ENCODE assay signal across 8 mouse cellular contexts in the genomic region with DNA sequence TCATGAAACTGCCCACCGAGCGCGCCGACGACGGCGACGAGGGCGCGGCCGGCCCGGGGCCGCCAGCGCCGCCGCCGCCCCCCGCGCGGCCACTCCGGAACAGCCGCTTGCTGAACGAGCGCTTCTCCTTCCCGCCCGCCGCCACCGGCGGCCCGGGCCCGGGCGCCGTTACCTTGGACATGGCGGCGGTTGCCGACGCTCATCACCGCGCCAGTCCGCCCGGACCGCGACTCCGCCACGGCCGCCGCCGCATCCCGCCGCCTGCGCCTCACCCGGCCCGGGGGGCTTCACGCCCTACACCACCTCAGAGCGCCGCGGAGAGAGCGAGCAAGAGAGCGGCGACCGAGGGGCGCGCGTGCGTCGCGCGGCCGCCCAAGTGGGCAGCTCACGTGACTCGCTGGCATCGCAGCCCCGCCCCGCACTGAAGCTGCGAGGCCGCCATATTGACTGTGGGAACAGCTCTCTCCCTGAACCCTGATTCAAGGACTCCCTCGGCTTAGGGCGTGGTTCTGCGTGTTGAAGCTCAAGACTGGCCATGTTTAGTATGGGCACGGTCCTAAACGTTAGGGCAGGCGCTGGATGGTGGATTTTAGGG. TPM values are rescaled to one million over a fixed set of nuclear protein-coding genes. Genes with fewer than 3 reads are reported as not detected.
A peak's percentile ranks its signal among the peaks of the same experiment; 100 is the strongest.
DNase-seq lines count a peak whose midpoint lies in the region; ATAC-seq lines count a peak whose summit lies in the region.

Gene Usp31 (minus strand): TSS at position 181 of the 595 bp plus-strand sequence.

- 0% methylated on average over 25 of the region's 82 CpGs for WGBS in hindbrain, embryonic 16.5 days
- under 1% methylated on average over 68 of the region's 82 CpGs for WGBS in macrophage (ENCODE audit: missing documents)

- peak within 1 kb of the TSS; percentile 97 for H3K27ac ChIP-seq in hindbrain, embryonic 16.5 days (ENCODE audit: low read depth, low read length)
- H3K27ac ChIP-seq in macrophage = no peak within 1 kb of the TSS

- peaks cover 43% of the 10 kb centered on the region for H3K79me2 ChIP-seq in macrophage (ENCODE audit: inconsistent target)

- H3K27me3 ChIP-seq in hindbrain, embryonic 16.5 days (replicated peaks; ENCODE audit: control insufficient read depth, insufficient read depth, low read length) = no peaks in the 10 kb centered on the region

- peak; percentile 100 for ATAC-seq in hindbrain, embryonic 16.5 days

- no peaks in the 10 kb centered on the region for H3K9me3 ChIP-seq in hindbrain, embryonic 16.5 days (ENCODE audit: control insufficient read depth, low read length)

- peaks cover 26% of the 10 kb centered on the region for H3K4me1 ChIP-seq in hindbrain, embryonic 16.5 days (ENCODE audit: control insufficient read depth, insufficient read depth, low read depth, low read length)

- H3K4me3 ChIP-seq in hindbrain, embryonic 16.5 days (ENCODE audit: low read length) = peak within 1 kb of the TSS; percentile 95
- H3K4me3 ChIP-seq in macrophage (ENCODE audit: inconsistent target) = peak within 1 kb of the TSS; percentile 38

- peak within 1 kb of the TSS; percentile 82 for H3K9ac ChIP-seq in hindbrain, embryonic 16.5 days (ENCODE audit: low read depth, low read length)

- H3K4me2 ChIP-seq in hindbrain, embryonic 16.5 days (ENCODE audit: low read length) = peak within 1 kb of the TSS; percentile 88

- no peaks in the 10 kb centered on the region for H3K36me3 ChIP-seq in hindbrain, embryonic 16.5 days (ENCODE audit: control insufficient read depth, insufficient read depth, low read length)
- no peaks in the 10 kb centered on the region for H3K36me3 ChIP-seq in macrophage (ENCODE audit: inconsistent target)

- DNase-seq in WW6 (ENCODE audit: low read depth, low spot score) = peak; percentile 83
- DNase-seq in cerebellum, postnatal 4 days (ENCODE audit: low spot score in 2 of 2) = peak; percentile 77 to 91
- peak; percentile 95 for DNase-seq in gastrocnemius, adult 18-20 months (ENCODE audit: low spot score)
- DNase-seq in left cerebral cortex, adult 18-20 months (ENCODE audit: low spot score in 2 of 2) = peak; percentile 93 to 96
- DNase-seq in right cerebral cortex, adult 18-20 months = peak; percentile 97
- peak; percentile 63 for DNase-seq in urinary bladder, postnatal 10 days (ENCODE audit: low spot score)

RNA-seq across cellular contexts. Expression of gene Usp31, which starts in this region (rescaled TPM):
- 1 to 10 TPM; 6.4 to 7.2 TPM for total RNA-seq in gastrocnemius, adult 18-20 months (2021)
- 3.0 and 3.4 TPM in 2 replicates for polyA plus RNA-seq in hindbrain, embryonic 16.5 days (2015; fragmentation: Nextera tagmentation; extraction: Ambion mirVana)
- 10 to 100 TPM; 73.2 to 75.9 TPM for total RNA-seq in left cerebral cortex, adult 18-20 months (2021)
- 10 to 100 TPM in 18 of 26 experiments, 1 to 10 TPM in 8; 4.5 to 43.4 (median 13.6) TPM for total RNA-seq in macrophage (2018; cell fraction: chromatin; rRNA removed)
- 10 to 100 TPM in 3 of 26 experiments, 1 to 10 TPM in 23; 5.9 to 13.1 (median 7.9) TPM for total RNA-seq in macrophage (2018; cell fraction: cytosol; rRNA removed)
- total RNA-seq in macrophage (2018; cell fraction: nucleus; rRNA removed) = 10 to 100 TPM in 23 of 26 experiments, 1 to 10 TPM in 3; 7.5 to 41.0 (median 14.5) TPM
- 2.9 to 6.4 TPM (median 3.8 TPM) in 3 replicates for polyA plus RNA-seq in macrophage (2018)

Comparison
In these comparisons a context has a peak if more than half of its experiments do, and no peak if none do; other contexts are left out.
1. RNA of gene Usp31 (total RNA-seq): 73.2 to 75.9 TPM in left cerebral cortex, adult 18-20 months; 6.4 to 7.2 TPM in gastrocnemius, adult 18-20 months; every median in the first group is over 4 times any median in the second.
2. Peak in every context shown above with its lines, with median percentiles within 50 percentile points of each other: DNase-seq.